Mouse (Mus musculus) embryo, embryonic 10 days (tissue): ENCODE results near the gene Cxcl3.

Experiments
- DNase-seq: peaks from one replicate; pipeline ENCODE4 v3.0.0-alpha.2; 2015; ENCODE audit warnings: low spot score

Cxcl3 gene

DNA sequence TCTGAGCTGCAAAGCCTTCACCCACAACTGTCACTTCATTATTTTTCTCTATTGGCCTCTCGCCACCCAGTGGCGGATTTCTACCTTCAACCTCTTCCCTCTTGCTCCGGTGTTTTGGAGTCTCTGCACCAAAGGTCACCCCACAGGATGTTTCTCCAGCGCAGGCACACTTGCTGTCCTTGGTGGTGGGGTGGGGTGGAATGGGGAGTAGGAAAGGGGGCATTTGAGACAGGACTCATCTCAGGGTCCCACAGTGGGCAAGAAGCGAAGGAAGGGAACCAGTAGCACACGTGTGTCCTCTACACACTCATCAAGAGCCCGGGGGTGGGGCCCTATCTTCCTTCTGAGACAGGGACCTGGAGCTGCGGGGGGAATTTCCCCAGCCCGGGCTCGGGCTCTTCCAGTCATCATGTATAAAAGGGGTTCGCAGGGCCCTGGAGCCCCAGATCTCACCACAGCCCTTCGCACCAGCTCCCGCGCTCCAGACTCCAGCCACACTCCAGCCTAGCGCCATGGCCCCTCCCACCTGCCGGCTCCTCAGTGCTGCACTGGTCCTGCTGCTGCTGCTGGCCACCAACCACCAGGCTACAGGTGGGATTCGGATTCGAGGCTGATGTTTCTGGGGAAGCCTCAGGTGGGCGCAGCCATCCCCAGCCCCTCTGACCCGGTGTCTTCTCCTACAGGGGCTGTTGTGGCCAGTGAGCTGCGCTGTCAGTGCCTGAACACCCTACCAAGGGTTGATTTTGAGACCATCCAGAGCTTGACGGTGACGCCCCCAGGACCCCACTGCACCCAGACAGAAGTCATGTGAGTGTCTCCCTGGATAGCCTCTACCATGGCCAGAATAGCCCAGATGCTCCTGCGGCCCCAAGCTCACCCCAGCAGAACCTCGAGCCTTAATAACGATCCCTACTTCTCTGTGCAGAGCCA, at the start of gene Cxcl3:
Gene Cxcl3, plus strand, starts transcription at position 445 of the 930 bp plus-strand sequence.
- peak; percentile 64 for DNase-seq

DNA sequence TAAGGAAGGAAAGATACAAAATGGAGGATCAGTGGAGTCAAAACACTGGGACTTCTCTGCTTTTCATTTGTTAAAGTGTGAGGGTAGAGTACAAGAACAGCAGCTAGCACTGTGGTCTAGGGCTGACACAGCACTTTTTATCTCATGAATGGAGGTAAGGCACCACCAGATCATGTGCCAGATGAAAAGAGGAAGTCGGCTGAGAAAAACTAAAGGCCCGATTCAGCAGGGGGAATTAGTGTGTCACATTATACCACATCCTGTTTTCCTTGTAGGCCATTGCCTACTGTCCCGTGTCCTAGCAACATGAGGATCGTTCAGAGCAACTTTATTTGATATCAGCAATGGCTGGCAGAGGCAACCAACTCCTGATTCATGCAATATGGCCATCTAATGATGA, 43.9 kb upstream of the Cxcl3 start:
- no peak for DNase-seq

DNA sequence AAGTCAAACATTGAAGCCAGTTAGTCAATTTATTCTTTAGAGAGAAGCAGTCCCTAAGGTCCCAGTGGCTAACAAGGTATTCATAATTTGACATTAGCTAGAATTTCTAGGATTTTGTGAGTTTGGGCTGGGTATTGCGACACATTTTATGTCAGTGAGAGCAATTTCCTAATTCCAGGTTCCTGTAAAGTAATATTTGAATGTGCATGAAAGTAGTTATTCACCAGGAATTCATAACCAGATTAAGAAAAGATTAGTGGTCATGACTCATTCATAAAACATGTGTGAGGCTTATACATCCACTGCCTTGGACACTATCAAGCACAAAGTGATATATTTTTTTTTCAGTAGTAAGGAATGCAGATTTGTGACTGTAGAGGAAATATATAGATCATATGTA, 32.0 kb upstream of the Cxcl3 start:
- DNase-seq, result no peak

DNA sequence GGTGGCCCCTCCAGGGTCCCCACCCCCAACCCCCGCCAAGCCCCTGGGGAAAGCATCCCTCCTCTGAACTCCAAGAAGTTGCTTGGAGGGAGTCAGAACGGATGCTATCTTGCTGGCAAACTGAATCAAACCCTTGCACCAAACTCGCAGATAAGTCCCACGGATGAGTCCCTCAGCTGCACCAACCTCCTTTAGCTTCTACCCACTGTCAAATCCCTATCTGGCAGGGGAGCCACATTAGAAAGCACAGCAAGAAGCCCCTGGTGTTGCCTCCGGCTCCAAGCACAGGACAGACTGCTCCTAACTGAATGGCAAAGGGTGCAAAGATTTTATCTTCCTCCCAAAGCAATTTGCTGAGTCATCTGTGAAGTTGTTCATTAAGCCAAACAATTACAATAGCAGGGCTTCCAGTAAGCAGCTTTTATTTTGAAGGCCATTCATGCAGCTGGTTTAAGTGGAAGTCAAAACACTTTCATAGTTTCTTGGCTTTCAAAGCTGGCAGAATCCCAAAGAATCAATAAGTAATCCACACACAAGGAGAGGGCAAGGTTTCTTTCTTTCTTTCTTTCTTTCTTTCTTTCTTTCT, 27.8 kb upstream of the Cxcl3 start:
- no peak for DNase-seq

DNA sequence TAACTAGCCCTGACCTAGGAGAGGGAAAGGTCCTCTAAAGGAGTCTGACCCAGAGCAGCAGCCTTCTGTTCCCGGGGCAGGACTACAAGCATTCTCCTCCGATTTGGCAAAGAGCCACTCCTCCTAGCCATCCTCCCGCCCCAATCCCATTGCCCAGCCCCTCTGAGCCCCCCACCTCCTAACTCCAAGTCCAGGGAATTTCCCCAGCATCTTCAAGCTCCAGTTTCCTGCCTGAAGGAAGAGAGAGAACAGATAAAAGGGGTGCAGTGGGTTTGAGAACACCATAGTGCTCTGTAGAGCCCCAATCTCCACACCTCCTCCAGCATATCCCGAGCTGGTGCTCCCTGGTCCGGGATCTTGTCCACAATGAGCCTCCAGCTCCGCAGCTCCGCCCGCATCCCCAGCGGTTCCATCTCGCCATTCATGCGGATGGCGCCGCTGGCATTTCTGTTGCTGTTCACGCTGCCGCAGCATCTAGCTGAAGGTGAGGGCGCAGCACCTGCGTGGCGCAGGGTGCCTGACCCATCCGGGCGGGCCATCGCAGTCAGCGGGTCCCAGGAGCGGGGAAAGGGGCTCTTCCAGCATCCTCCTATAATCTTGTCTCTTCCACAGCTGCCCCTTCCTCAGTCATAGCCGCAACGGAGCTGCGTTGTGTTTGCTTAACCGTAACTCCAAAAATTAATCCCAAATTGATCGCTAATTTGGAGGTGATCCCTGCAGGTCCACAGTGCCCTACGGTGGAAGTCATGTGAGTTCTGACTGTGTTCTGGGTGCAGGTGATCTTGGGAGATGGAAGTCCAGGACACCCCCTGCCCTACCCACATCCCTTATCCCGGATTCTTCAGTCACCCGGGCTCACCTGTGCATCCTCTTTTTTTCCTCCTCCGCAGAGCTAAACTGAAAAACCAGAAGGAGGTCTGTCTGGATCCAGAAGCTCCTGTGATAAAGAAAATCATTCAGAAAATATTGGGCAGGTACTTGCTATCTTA, 26.5 kb upstream of the Cxcl3 start, which contains the start of gene Cxcl5:
Gene Cxcl5, plus strand, starts transcription at position 284 of the 989 bp plus-strand sequence.
- peak; percentile 48 for DNase-seq

DNA sequence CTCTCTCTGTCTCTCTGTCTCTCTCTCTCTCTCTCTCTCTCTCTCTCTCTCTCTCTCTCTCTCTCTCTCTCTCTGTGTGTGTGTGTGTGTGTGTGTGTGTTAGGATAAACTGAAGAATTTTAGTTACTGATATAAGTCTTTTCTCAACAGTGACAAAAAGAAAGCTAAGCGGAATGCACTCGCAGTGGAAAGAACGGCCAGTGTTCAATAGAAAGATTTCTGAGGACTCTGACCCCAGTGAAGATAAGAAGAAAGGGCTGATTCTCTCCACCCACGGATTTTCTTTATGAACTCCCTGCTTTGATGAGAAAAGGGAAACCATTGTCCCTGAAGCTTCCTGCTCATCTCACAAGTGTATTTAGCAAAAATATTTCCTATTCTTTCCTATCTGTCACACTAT, 25.6 kb upstream of the Cxcl3 start:
- DNase-seq, result no peak

DNA sequence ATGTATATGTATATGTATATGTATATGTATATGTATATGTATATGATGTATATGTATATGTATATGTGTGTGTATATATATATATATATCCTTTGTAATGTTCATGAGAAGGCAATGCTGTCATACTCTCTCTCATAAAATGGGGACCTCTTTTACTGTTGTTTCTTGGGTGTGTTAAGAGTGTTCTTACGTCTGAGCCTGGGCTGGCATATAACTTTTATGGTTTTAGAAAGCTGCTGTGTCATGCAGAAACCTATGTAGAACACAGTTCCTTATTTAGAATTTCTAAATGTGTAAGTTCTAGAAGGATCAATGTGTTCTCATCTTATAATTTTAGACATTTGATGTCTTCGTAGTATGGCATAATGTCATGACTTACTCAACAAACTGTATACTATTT, 25.1 kb upstream of the Cxcl3 start:
- DNase-seq, result no peak

DNA sequence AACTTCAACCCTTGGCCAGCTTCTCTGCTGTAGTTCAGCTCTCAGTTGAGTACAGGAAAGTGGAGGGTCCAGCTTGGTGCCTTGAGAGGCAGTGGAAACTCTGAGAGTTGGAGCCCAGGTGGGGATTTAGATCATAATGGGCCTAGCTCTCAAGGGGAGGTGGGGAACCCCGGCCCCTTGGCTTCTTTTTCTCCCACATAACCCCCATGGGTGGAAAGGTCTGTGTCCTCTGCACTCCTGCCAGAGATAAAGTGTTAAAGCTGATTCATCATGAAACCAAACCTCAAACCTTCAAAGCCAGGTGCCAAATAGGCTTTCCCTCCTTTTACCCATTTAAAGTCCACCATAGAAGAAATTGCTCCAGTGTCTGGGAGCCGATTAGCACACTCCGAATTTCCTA, 24.1 kb upstream of the Cxcl3 start:
- no peak for DNase-seq

DNA sequence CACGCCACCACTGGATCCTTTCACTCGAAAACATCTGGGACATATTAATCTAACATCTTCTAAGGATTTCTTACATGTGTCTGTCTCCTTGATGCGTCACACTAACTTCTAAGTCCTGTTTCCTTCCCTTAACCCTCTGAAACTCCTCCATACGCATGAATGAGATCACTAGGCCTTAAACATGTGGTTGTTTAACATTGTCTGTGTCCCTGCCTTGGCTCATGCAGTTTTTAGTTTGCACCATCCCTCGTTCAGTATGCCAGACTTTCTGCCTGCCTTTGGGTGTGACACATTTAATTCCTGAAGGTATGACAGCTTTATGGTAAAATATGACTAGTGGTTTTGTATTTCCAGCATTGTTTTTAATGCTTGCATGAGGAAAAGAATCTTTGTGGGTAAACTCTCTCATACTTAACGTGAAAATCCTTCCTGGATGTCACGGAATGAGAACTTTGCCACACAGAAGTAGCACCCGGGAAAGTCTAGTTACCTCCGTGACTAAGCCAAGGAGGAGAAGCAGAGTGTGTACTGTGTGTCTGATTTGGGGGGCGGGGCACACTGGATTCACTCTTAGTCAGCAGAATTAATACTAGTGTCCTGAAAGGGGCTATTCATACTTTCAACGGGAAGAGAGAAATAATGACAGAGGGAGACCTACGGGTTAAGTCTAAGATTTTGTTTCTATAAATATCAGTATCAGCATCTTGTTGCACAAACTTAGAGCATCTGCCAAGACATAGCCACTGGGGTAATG, 21.8 kb upstream of the Cxcl3 start:
- no peak for DNase-seq

DNA sequence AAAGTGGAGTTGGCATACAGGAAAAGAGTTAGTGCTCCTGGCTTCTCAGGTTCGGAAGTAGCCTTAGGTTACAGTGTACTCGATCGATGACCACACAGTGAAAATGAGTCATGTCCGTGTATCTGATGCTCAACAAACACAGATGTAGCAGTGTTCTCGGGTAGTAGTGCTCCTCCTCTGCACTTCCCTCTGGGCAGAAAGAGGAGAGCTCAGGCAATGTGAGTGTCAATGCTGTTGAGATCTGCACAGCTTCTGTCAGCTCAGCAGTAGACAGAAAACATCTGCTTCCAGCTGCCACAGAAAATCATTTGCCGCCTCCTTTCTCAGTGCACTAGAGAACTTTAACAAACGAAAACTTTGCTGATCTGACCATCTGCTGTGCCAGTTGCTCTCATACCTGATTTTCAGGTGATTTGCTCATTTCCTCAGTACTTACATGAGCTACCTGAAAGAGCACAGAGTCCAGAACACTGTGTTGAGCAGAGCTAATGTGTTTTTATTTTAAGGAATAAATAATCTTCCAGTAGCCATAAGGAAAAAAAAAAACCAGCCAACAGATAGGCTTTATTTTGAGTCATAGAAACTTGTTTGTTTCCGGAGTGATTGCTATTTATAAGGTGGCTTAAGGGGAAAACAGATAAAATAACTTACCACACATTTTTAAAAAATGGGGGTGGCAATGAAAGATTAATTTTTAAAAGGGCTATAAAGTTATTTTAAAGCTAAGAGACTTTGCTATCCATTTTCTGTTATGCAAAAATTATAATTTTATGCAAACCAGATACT, 19.9 kb upstream of the Cxcl3 start:
- DNase-seq, result no peak

DNA sequence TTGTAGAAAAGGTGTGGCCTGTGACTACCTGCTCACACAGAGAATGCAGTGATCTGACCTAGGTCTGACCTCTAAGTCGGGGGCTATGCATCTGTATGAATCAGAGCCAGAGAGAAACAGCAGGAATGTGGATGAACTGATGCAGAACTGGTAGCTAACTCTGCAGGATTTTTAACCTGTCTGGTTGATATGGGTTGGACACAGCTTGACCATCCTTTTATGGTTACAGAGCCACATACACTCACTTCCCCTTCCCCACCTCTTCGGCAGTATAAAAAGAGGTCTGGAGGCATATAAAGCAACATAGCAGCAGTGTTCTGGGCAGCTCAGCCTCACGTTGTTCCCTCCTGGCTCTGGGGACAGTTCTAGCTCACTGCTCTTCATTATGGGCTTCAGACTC, 17.7 kb upstream of the Cxcl3 start, which contains the start of gene Ppbp:
Gene Ppbp, plus strand, starts transcription at position 301 of the 400 bp plus-strand sequence.
- DNase-seq, result no peak

DNA sequence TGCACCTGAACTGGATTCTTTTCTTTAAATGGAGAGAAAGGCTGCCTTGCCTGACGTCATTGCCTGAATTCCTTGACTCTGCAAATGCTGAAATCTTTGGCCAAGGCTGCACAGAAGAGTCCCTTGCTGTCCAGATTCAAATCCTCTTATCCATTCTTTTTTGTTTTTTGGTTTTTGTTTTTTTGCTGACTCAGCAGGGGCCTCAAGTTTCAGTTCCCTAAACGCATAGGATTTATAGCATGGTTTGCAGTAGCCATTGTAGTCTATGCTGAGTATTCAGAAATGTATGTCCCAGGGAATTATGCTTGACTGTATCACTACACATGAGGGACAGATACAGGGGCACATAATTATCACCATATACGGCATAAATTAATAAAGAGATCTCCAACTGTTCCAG, 14.5 kb upstream of the Cxcl3 start:
- no peak for DNase-seq

DNA sequence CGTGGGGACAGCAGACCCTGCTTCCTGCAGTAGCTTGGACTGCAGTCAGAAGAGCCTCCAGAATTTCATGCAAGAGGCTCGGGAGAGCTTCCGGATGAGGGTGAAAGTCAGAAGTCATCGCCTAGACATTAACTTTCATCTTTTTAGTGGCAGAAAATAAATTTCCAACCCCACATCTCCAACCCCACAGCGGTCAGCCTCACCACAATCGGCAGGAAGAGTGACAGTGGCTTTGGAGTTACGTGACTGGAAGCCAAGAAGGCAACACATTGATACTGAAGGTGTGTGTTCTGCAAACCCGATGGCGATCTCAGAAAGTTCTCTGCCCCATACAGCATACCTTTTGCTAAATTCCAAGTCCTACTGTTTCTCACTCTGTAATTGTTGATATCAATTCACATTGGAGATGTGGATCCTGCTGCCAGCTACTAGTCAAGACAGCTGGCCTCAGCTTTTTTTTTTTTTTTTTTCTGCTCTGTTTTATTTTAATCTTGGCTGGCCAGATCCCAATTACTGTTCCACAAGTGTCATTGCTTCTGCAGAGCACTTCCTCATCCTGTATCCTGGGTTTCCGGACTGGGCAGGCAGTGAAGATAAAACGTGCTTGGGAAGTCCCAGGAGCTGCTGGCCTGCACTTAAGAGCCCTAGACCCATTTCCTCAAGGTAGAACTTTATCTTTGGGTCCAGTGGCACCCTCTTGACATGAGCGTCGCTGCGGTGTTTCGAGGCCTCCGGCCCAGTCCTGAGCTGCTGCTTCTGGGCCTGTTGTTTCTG, 13.8 kb upstream of the Cxcl3 start, which contains the start of gene Pf4:
Gene Pf4, plus strand, starts transcription at position 556 of the 774 bp plus-strand sequence.
- DNase-seq, result no peak

DNA sequence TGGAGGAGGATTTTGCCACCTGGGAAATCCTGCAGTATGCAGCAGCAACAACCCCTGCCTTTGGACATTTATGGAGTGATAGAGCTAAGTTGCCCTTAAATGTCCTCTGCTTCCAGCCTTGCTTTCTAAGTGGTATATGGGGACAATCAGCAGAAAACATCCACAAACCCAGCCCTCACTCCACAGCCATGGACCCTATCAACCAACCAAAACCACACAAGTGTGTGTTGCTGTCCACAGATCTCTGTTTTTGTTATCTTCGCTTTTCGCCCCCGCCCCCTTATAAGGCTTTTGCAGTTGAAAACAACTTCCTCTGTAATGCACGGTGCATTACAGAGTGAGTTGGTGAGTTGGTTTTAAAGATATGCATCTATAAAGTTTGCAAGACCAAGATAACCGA, 10.3 kb upstream of the Cxcl3 start:
- no peak for DNase-seq

DNA sequence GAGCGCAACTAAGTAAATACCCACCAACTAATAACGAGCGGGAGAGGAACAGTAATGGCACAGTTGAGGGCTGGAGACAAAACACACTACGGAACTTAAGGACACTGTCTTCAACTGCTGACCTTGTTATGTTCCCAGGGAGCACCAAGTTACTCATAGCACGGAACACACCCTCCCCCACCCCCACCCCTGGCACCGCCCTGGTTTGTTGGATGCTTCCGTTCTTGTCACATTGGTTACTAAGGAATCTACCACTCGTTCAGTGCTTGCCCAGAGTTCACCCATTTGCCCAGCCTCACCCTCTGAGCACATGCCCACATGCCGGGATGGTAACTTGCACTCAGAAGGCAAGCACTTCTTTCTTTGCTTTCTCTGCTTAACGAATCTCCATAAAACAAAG, 8.3 kb upstream of the Cxcl3 start:
- DNase-seq, result no peak

DNA sequence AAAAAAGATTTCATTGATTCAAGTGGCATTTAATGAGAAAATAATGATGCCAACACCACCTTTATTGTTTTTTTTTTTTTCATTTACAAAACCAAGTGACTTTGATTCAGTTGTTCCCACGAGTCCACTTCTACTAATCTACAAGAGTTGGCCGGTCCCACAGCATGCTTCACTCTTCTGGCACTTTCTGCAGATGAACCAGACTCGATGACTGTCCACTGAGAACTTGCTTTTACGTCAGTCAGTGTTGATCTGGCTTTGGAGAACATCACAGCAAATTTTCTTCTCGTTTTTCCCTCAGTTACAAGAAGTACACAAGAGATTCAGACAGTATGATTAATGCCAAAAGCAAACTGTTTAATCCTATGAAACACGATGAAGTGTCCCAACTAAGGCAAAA, 7.0 kb upstream of the Cxcl3 start:
- DNase-seq, result no peak

DNA sequence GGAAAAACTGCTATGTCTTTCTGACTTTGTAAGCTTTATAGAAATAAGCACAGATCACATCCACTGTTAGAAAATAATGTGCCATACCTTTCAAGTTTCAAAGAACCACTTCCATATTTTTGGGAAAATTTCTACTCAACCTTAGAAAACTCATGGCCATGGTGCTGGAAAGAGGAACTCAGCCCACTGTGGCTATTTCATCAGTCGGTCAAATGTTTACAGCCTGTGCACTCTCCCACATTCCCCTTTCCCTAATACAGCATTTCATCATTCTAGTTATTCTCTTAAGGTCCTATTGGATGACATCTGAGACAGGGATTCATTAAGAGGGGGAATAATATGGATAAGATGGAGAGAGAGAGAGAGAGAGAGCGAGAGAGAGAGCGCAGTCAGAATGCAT, 2.2 kb upstream of the Cxcl3 start:
- no peak for DNase-seq

DNA sequence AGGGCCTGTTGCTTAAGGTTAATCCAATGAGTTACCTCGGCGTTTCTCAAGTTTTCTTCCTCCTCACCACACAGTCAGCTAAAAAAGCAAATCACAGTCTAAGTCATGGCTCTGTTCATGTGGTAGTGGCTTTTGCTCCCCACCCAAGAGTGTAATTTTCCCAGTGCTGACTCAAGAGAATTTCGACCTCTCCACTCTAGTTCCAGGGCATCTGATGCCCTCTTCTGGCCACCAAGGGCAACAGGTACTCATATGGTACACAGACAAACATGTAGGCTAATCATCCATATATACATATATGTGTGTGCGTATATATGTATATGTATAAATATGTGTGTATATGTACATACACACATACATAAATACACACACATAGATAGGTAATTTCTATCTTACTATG, 2.2 kb downstream of the Cxcl3 start:
- peak; percentile 24 for DNase-seq

DNA sequence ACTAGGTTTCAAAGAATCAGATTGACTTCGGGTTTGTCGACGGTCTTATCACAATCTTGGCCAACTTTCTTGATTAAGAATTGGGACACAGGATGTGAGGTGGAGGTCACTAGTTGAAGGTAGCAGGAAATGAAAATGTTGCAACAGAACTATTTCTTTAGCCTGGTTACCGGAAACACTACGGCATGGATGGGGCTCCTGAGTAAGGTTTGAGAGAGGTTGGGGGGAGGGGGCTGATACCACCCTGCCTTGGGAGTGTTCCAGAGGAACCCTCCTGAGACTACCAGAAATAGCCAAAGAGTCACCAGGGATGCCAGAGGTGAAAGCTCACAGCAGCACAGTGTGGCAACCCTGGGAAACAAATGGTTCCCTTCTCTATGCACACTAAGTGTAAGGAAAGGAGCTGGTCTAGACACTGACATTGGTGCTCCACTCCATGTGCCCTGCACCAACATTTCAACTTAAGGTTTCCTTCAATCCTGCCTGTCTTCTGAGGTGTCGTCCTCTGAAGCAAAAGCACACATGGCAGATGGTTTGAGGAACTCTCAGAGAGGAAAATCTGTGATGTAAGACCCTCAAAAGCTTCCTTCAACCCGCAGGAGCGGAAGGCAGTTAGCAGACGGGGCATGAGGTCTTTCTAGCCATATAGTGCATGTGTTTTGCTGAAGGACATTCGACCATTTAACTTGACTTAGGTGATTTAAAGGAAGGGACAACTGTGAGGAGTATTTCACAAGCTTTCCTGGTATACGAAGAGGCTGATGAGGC, 3.6 kb downstream of the Cxcl3 start:
- no peak for DNase-seq
